Comparison of ENCODE assay signal across 19 mouse cellular contexts in the genomic region with DNA sequence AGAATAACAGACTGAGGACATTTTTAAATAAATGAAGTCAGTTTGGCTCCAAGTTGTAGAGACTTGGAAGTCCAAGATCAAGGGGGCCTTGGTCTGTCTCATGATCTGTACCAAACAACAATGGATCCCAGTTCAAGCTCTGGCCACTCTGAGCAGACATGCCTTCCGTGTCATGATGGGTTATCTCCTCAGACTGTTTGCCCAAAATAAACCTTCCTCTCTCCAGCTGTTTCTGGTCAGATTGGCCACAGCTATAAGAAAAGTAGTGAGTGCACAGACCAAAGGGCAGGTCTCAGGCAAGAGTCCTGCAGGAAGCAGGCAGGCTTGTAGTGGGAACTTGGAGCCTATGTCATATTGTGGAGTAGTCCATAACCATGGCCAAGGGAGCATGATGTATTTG. TPM values are rescaled to one million over a fixed set of nuclear protein-coding genes. Genes with fewer than 3 reads are reported as not detected.
DNase-seq lines count a peak whose midpoint lies in the region; ATAC-seq and TF ChIP-seq lines count a peak whose summit lies in the region.
"Had no signal": no experiment of that assay in that cellular context is flagged by ENCODE, and none has a peak within 500 bp of the region (broad histone marks: within the 10 kb centered on the region; RNA-seq: fewer than 3 reads in every experiment).

No protein-coding gene starts in this region.

- TF ChIP-seq CTCF in small intestine, adult 2 months (IDR thresholded peaks at IDR 0.05; ENCODE audit: extremely low read depth, insufficient read length, insufficient replicate concordance, low read depth, low read length) = no peak

- H3K27ac ChIP-seq in heart, embryonic 12.5 days (ENCODE audit: poor library complexity, severe bottlenecking) = no peak overlapping the region
- no peak overlapping the region for H3K27ac ChIP-seq in liver, embryonic 13.5 days
- no peak overlapping the region for H3K27ac ChIP-seq in liver, embryonic 11.5 days (ENCODE audit: low read depth, low read length)
- peak overlapping the region; percentile 24 for H3K27ac ChIP-seq in small intestine, adult 2 months (ENCODE audit: insufficient read depth, low read depth, low read length)
- H3K27ac ChIP-seq: embryonic facial prominence, embryonic 15.5 days; forebrain, embryonic 10.5 days; heart, embryonic 13.5 days; hindbrain, embryonic 13.5 days; hindbrain, postnatal 0 days had no signal

- H3K4me2 ChIP-seq in heart, embryonic 12.5 days = no peak overlapping the region
- H3K4me2 ChIP-seq in liver, embryonic 13.5 days = no peak overlapping the region
- no peak overlapping the region for H3K4me2 ChIP-seq in liver, embryonic 11.5 days
- H3K4me2 ChIP-seq: embryonic facial prominence, embryonic 15.5 days; heart, embryonic 13.5 days; hindbrain, embryonic 13.5 days had no signal

- no peak overlapping the region for H3K9ac ChIP-seq in heart, embryonic 12.5 days
- H3K9ac ChIP-seq in liver, embryonic 13.5 days = no peak overlapping the region
- no peak overlapping the region for H3K9ac ChIP-seq in liver, embryonic 11.5 days (ENCODE audit: low read depth, low read length)
- H3K9ac ChIP-seq: embryonic facial prominence, embryonic 15.5 days; heart, embryonic 13.5 days; hindbrain, embryonic 13.5 days had no signal

- intact Hi-C loops in heart, postnatal 25 days (cut with DNase I) = no loop called here

- DNase-seq in heart, postnatal 25 days (ENCODE audit: low spot score) = no peak
- DNase-seq in liver, embryonic 13.5 days = no peak
- no peak for DNase-seq in liver, embryonic 11.5 days (ENCODE audit: low spot score)
- DNase-seq in cerebellum, postnatal 10 days = no peak
- DNase-seq: adrenal gland, adult 2 months; adrenal gland, postnatal 25 days; cerebellum, adult 18-20 months; cerebellum, adult 9-11 months; embryo, embryonic 11 days; gastrocnemius, postnatal 36 days had no signal

- H3K4me1 ChIP-seq in heart, embryonic 12.5 days (replicated peaks) = peaks cover 9% of the 10 kb centered on the region
- H3K4me1 ChIP-seq in liver, embryonic 13.5 days (replicated peaks) = 0 out of 2 replicates have a peak, but pooled peaks cover 3% of the 10 kb centered on the region
- H3K4me1 ChIP-seq in liver, embryonic 11.5 days (replicated peaks; ENCODE audit: control insufficient read depth, insufficient read depth, low read length) = peaks cover 3% of the 10 kb centered on the region; the same call in 1 of the 2 replicates
- H3K4me1 ChIP-seq in small intestine, adult 2 months (ENCODE audit: control insufficient read depth, insufficient read depth, insufficient read length, low read length) = peaks cover 35% of the 10 kb centered on the region
- H3K4me1 ChIP-seq: hindbrain, embryonic 13.5 days had no signal

- TF ChIP-seq POLR2A in small intestine, adult 2 months (IDR thresholded peaks at IDR 0.05; ENCODE audit: low read depth, low read length) = no peak

- no peak overlapping the region for H3K4me3 ChIP-seq in heart, embryonic 12.5 days
- no peak overlapping the region for H3K4me3 ChIP-seq in liver, embryonic 13.5 days (replicated peaks)
- no peak overlapping the region for H3K4me3 ChIP-seq in liver, embryonic 11.5 days (ENCODE audit: low read depth, low read length)
- no peak overlapping the region for H3K4me3 ChIP-seq in small intestine, adult 2 months (ENCODE audit: low read depth, low read length)
- H3K4me3 ChIP-seq: embryonic facial prominence, embryonic 15.5 days; erythroblast, embryonic 14.5 days; forebrain, embryonic 10.5 days; heart, embryonic 13.5 days; hindbrain, embryonic 13.5 days had no signal

- H3K9me3 ChIP-seq in heart, embryonic 12.5 days (replicated peaks) = peaks cover 1% of the 10 kb centered on the region; the same call in 1 of the 2 replicates
- no peaks in the 10 kb centered on the region for H3K9me3 ChIP-seq in liver, embryonic 13.5 days (replicated peaks)
- no peaks in the 10 kb centered on the region for H3K9me3 ChIP-seq in liver, embryonic 11.5 days (ENCODE audit: control insufficient read depth, low read length)
- H3K9me3 ChIP-seq: embryonic facial prominence, embryonic 15.5 days; forebrain, embryonic 10.5 days; heart, embryonic 13.5 days; hindbrain, embryonic 13.5 days had no signal

- no peaks in the 10 kb centered on the region for H3K36me3 ChIP-seq in heart, embryonic 12.5 days
- no peaks in the 10 kb centered on the region for H3K36me3 ChIP-seq in liver, embryonic 13.5 days
- no peaks in the 10 kb centered on the region for H3K36me3 ChIP-seq in liver, embryonic 11.5 days (ENCODE audit: control insufficient read depth, insufficient read depth, low read length)
- H3K36me3 ChIP-seq in small intestine, adult 2 months (ENCODE audit: control insufficient read depth, insufficient read depth, low read length) = no peaks in the 10 kb centered on the region
- H3K36me3 ChIP-seq: embryonic facial prominence, embryonic 15.5 days; forebrain, embryonic 10.5 days; heart, embryonic 13.5 days; hindbrain, embryonic 13.5 days had no signal

- 34% methylated on average over 1 of the region's 1 CpGs for WGBS in heart, embryonic 12.5 days
- 10% methylated on average over 1 of the region's 1 CpGs for WGBS in liver, embryonic 13.5 days (ENCODE audit: insufficient replicate concordance)
- 38% methylated on average over 1 of the region's 1 CpGs for WGBS in liver, embryonic 11.5 days
- 13% methylated on average over 1 of the region's 1 CpGs for WGBS in small intestine, adult 2 months

- 0 out of 2 replicates have a peak, but pooled peaks have one; percentile 29 for ATAC-seq in heart, embryonic 12.5 days (ENCODE audit: insufficient number of reproducible peaks, low FRiP score)
- ATAC-seq in liver, embryonic 13.5 days (ENCODE audit: low read depth) = 0 out of 2 replicates have a peak, but pooled peaks have one; percentile 29
- ATAC-seq in liver, embryonic 11.5 days (replicated peaks; ENCODE audit: low FRiP score) = no peak; the same call in 1 of the 2 replicates
- ATAC-seq: forebrain, embryonic 14.5 days; hindbrain, postnatal 0 days had no signal

- no peaks in the 10 kb centered on the region for H3K27me3 ChIP-seq in heart, embryonic 12.5 days (replicated peaks)
- no peaks in the 10 kb centered on the region for H3K27me3 ChIP-seq in liver, embryonic 13.5 days
- H3K27me3 ChIP-seq in liver, embryonic 11.5 days (replicated peaks; ENCODE audit: control insufficient read depth, insufficient read depth, low read length) = no peaks in the 10 kb centered on the region
- no peaks in the 10 kb centered on the region for H3K27me3 ChIP-seq in small intestine, adult 2 months (ENCODE audit: control insufficient read depth, insufficient read depth, low read length)
- H3K27me3 ChIP-seq: embryonic facial prominence, embryonic 15.5 days; hindbrain, embryonic 13.5 days had no signal

RNA-seq across cellular contexts. Expression of gene Bach1, which starts 12.3 kb away (rescaled TPM):
- 9.6 and 11.6 TPM in 2 replicates for polyA plus RNA-seq in heart, embryonic 12.5 days (2016; fragmentation: Nextera tagmentation; extraction: Ambion mirVana)
- total RNA-seq in heart, postnatal 25 days (2021) = 10 to 100 TPM; 25.8 to 33.0 TPM
- 6.3 and 9.0 TPM in 2 replicates for polyA plus RNA-seq in liver, embryonic 13.5 days (2015; fragmentation: Nextera tagmentation; extraction: Ambion mirVana)
- 10.6 and 11.1 TPM in 2 replicates for polyA plus RNA-seq in liver, embryonic 11.5 days (2014; fragmentation: Nextera tagmentation; extraction: Ambion mirVana)
- 4.9 and 29.1 TPM in 2 replicates for polyA plus RNA-seq in small intestine, adult 2 months (2012; rRNA removed)
